Mouse (Mus musculus): ENCODE measurements around the gene Syf2. TPM values are rescaled to one million over a fixed set of nuclear protein-coding genes. Genes with fewer than 3 reads are reported as not detected.

The Syf2 gene
- polyA plus RNA-seq, 1 experiment from 2014 or later, result 52.4 TPM

GRCm38 (mm10) chr4:134921703-134922102 is 9.0 kb upstream of the Syf2 start:
- no peak for ATAC-seq (ENCODE audit: low read depth)
- Histone ChIP-seq H3K27me3 (ENCODE audit: control insufficient read depth, insufficient read depth, low read length) (no peaks in the 10 kb centered on the region), H3K27ac (ENCODE audit: low read depth, low read length) (no peak overlapping the region), H3K4me2 (ENCODE audit: low read depth, low read length) (no peak overlapping the region), H3K4me3 (ENCODE audit: low read depth, low read length) (no peak overlapping the region), H3K36me3 (ENCODE audit: control insufficient read depth, insufficient read depth, low read length) (peaks cover 16% of the 10 kb centered on the region), H3K9me3 (ENCODE audit: control insufficient read depth, low read length) (no peaks in the 10 kb centered on the region), H3K9ac (replicated peaks; ENCODE audit: low read depth, low read length) (no peak overlapping the region), H3K4me1 (ENCODE audit: control insufficient read depth, insufficient read depth, low read length) (peaks cover 19% of the 10 kb centered on the region)
- WGBS, result 92% methylated on average over 4 of the region's 4 CpGs

- no peak for ATAC-seq (ENCODE audit: low read depth)
- 59% methylated on average over 10 of the region's 10 CpGs for WGBS
- peak overlapping the region; percentile 94 for H3K4me2 ChIP-seq (ENCODE audit: low read depth, low read length)
These were observed 8.4 kb upstream of the Syf2 start for GRCm38 (mm10) chr4:134922111-134922924.

GRCm38 (mm10) chr4:134922925-134923244 is 7.8 kb upstream of the Syf2 start:
- peak; percentile 66; the same call in 1 of the 2 replicates for ATAC-seq (ENCODE audit: low read depth)
- Histone ChIP-seq H3K27me3 (ENCODE audit: control insufficient read depth, insufficient read depth, low read length) (no peaks in the 10 kb centered on the region), H3K4me3 (ENCODE audit: low read depth, low read length) (peak overlapping the region; percentile 99), H3K4me2 (ENCODE audit: low read depth, low read length) (peak overlapping the region; percentile 94), H3K9me3 (ENCODE audit: control insufficient read depth, low read length) (no peaks in the 10 kb centered on the region), H3K36me3 (ENCODE audit: control insufficient read depth, insufficient read depth, low read length) (peaks cover 25% of the 10 kb centered on the region), H3K4me1 (ENCODE audit: control insufficient read depth, insufficient read depth, low read length) (peaks cover 19% of the 10 kb centered on the region), H3K27ac (ENCODE audit: low read depth, low read length) (peak overlapping the region; percentile 87), H3K9ac (replicated peaks; ENCODE audit: low read depth, low read length) (peak overlapping the region; percentile 55)
- under 1% methylated on average over 13 of the region's 13 CpGs for WGBS

More at GRCm38 (mm10) chr4:134922111-134922924, 8.4 kb upstream of the Syf2 start:
- peaks cover 19% of the 10 kb centered on the region for H3K4me1 ChIP-seq (ENCODE audit: control insufficient read depth, insufficient read depth, low read length)
- peak overlapping the region; percentile 99 for H3K4me3 ChIP-seq (ENCODE audit: low read depth, low read length)
- H3K36me3 ChIP-seq (ENCODE audit: control insufficient read depth, insufficient read depth, low read length), result peaks cover 20% of the 10 kb centered on the region
- no peaks in the 10 kb centered on the region for H3K27me3 ChIP-seq (ENCODE audit: control insufficient read depth, insufficient read depth, low read length)
- peak overlapping the region; percentile 55 for H3K9ac ChIP-seq (replicated peaks; ENCODE audit: low read depth, low read length)
- H3K9me3 ChIP-seq (ENCODE audit: control insufficient read depth, low read length), result no peaks in the 10 kb centered on the region
- H3K27ac ChIP-seq (ENCODE audit: low read depth, low read length), result peak overlapping the region; percentile 87

GRCm38 (mm10) chr4:134923258-134924018 is 7.3 kb upstream of the Syf2 start, which contains the start of gene Rsrp1:
TSS of gene Rsrp1 (plus strand) at chr4:134923592.
- peak; percentile 92 for ATAC-seq (ENCODE audit: low read depth)
- peak within 1 kb of the TSS; percentile 82 for H3K9ac ChIP-seq (replicated peaks; ENCODE audit: low read depth, low read length)
- H3K9me3 ChIP-seq (ENCODE audit: control insufficient read depth, low read length), result no peaks in the 10 kb centered on the region
- no peaks in the 10 kb centered on the region for H3K27me3 ChIP-seq (ENCODE audit: control insufficient read depth, insufficient read depth, low read length)
- peaks cover 19% of the 10 kb centered on the region for H3K4me1 ChIP-seq (ENCODE audit: control insufficient read depth, insufficient read depth, low read length)
- WGBS, result under 1% methylated on average over 64 of the region's 64 CpGs
- peak within 1 kb of the TSS; percentile 87 for H3K27ac ChIP-seq (ENCODE audit: low read depth, low read length)
- peaks cover 29% of the 10 kb centered on the region for H3K36me3 ChIP-seq (ENCODE audit: control insufficient read depth, insufficient read depth, low read length)
- H3K4me3 ChIP-seq (ENCODE audit: low read depth, low read length), result peak within 1 kb of the TSS; percentile 99
- peak within 1 kb of the TSS; percentile 94 for H3K4me2 ChIP-seq (ENCODE audit: low read depth, low read length)

GRCm38 (mm10) chr4:134924019-134924741 is 6.5 kb upstream of the Syf2 start:
- Histone ChIP-seq H3K4me3 (ENCODE audit: low read depth, low read length) (peak overlapping the region; percentile 99), H3K9ac (replicated peaks; ENCODE audit: low read depth, low read length) (peak overlapping the region; percentile 82), H3K4me1 (ENCODE audit: control insufficient read depth, insufficient read depth, low read length) (peaks cover 19% of the 10 kb centered on the region), H3K9me3 (ENCODE audit: control insufficient read depth, low read length) (no peaks in the 10 kb centered on the region), H3K27ac (ENCODE audit: low read depth, low read length) (peak overlapping the region; percentile 87), H3K27me3 (ENCODE audit: control insufficient read depth, insufficient read depth, low read length) (no peaks in the 10 kb centered on the region), H3K4me2 (ENCODE audit: low read depth, low read length) (peak overlapping the region; percentile 94), H3K36me3 (ENCODE audit: control insufficient read depth, insufficient read depth, low read length) (peaks cover 29% of the 10 kb centered on the region)
- WGBS, result under 1% methylated on average over 75 of the region's 75 CpGs
- peak; percentile 59 for ATAC-seq (ENCODE audit: low read depth)

GRCm38 (mm10) chr4:134925206-134925605 is 5.5 kb upstream of the Syf2 start:
- 80% methylated on average over 8 of the region's 8 CpGs for WGBS
- peak overlapping the region; percentile 99 for H3K4me3 ChIP-seq (ENCODE audit: low read depth, low read length)
- no peak overlapping the region for H3K27ac ChIP-seq (ENCODE audit: low read depth, low read length)
- H3K9ac ChIP-seq (replicated peaks; ENCODE audit: low read depth, low read length), result no peak overlapping the region; the same call in 1 of the 2 replicates
- H3K9me3 ChIP-seq (ENCODE audit: control insufficient read depth, low read length), result no peaks in the 10 kb centered on the region
- H3K36me3 ChIP-seq (ENCODE audit: control insufficient read depth, insufficient read depth, low read length), result peaks cover 29% of the 10 kb centered on the region
- ATAC-seq (ENCODE audit: low read depth), result no peak
- peak overlapping the region; percentile 94 for H3K4me2 ChIP-seq (ENCODE audit: low read depth, low read length)
- peaks cover 19% of the 10 kb centered on the region for H3K4me1 ChIP-seq (ENCODE audit: control insufficient read depth, insufficient read depth, low read length)
- no peaks in the 10 kb centered on the region for H3K27me3 ChIP-seq (ENCODE audit: control insufficient read depth, insufficient read depth, low read length)

- H3K4me1 ChIP-seq (ENCODE audit: control insufficient read depth, insufficient read depth, low read length), result peaks cover 24% of the 10 kb centered on the region
- no peaks in the 10 kb centered on the region for H3K9me3 ChIP-seq (ENCODE audit: control insufficient read depth, low read length)
These were observed 2.8 kb upstream of the Syf2 start for GRCm38 (mm10) chr4:134927815-134928463.

GRCm38 (mm10) chr4:134928464-134928836 is 2.2 kb upstream of the Syf2 start:
- WGBS, result 81% methylated on average over 1 of the region's 1 CpGs
- Histone ChIP-seq H3K4me2 (ENCODE audit: low read depth, low read length) (no peak overlapping the region), H3K36me3 (ENCODE audit: control insufficient read depth, insufficient read depth, low read length) (peaks cover 32% of the 10 kb centered on the region), H3K27me3 (ENCODE audit: control insufficient read depth, insufficient read depth, low read length) (no peaks in the 10 kb centered on the region), H3K9ac (replicated peaks; ENCODE audit: low read depth, low read length) (no peak overlapping the region), H3K27ac (ENCODE audit: low read depth, low read length) (no peak overlapping the region), H3K9me3 (ENCODE audit: control insufficient read depth, low read length) (no peaks in the 10 kb centered on the region), H3K4me3 (ENCODE audit: low read depth, low read length) (no peak overlapping the region), H3K4me1 (ENCODE audit: control insufficient read depth, insufficient read depth, low read length) (peaks cover 24% of the 10 kb centered on the region)
- ATAC-seq (ENCODE audit: low read depth), result no peak

More at GRCm38 (mm10) chr4:134927815-134928463, 2.8 kb upstream of the Syf2 start:
- H3K27me3 ChIP-seq (ENCODE audit: control insufficient read depth, insufficient read depth, low read length), result no peaks in the 10 kb centered on the region
- no peak for ATAC-seq (ENCODE audit: low read depth)
- 77% methylated on average over 5 of the region's 5 CpGs for WGBS
- H3K4me3 ChIP-seq (ENCODE audit: low read depth, low read length), result no peak overlapping the region
- H3K9ac ChIP-seq (replicated peaks; ENCODE audit: low read depth, low read length), result no peak overlapping the region
- H3K27ac ChIP-seq (ENCODE audit: low read depth, low read length), result no peak overlapping the region
- peaks cover 30% of the 10 kb centered on the region for H3K36me3 ChIP-seq (ENCODE audit: control insufficient read depth, insufficient read depth, low read length)
- no peak overlapping the region for H3K4me2 ChIP-seq (ENCODE audit: low read depth, low read length)
